Mouse (Mus musculus): Measurements from ENCODE around the gene Atad1. TPM values are rescaled to one million over a fixed set of nuclear protein-coding genes. Genes with fewer than 3 reads are reported as not detected.
A peak's percentile ranks its signal among the peaks of the same experiment; 100 is the strongest.

The Atad1 gene
- polyA plus RNA-seq, 1 experiment = 69.5 TPM

GRCm38 (mm10) chr19:32758793-32759161 lies 19.2 kb upstream of the Atad1 start:
- Histone ChIP-seq H3K4me3 (ENCODE audit: insufficient read depth, low read length) (peak overlapping the region; percentile 86), H3K4me1 (ENCODE audit: control insufficient read depth, insufficient read depth, low read length) (no peaks in the 10 kb centered on the region; the same call in 1 of the 2 replicates), H3K27ac (ENCODE audit: insufficient read depth, low read length) (peak overlapping the region; percentile 99; the same call in 1 of the 2 replicates)
- TF ChIP-seq CTCF (IDR thresholded peaks at IDR 0.05; ENCODE audit: extremely low read depth, insufficient read depth, low read length) (no peak), POLR2A (IDR thresholded peaks at IDR 0.05; ENCODE audit: extremely low read depth, insufficient read depth, low read length) (no peak)

GRCm38 (mm10) chr19:32757831-32758792 lies 18.5 kb upstream of the Atad1 start:
- Histone ChIP-seq H3K4me1 (ENCODE audit: control insufficient read depth, insufficient read depth, low read length) (no peaks in the 10 kb centered on the region; the same call in 1 of the 2 replicates), H3K27ac (ENCODE audit: insufficient read depth, low read length) (peak overlapping the region; percentile 99), H3K4me3 (ENCODE audit: insufficient read depth, low read length) (peak overlapping the region; percentile 86)
- TF ChIP-seq POLR2A (IDR thresholded peaks at IDR 0.05; ENCODE audit: extremely low read depth, insufficient read depth, low read length) (no peak), CTCF (IDR thresholded peaks at IDR 0.05; ENCODE audit: extremely low read depth, insufficient read depth, low read length) (no peak)

- peak; percentile 84 for TF ChIP-seq POLR2A (IDR thresholded peaks at IDR 0.05; ENCODE audit: extremely low read depth, insufficient read depth, low read length)
- TF ChIP-seq CTCF (IDR thresholded peaks at IDR 0.05; ENCODE audit: extremely low read depth, insufficient read depth, low read length) = no peak
- H3K27ac ChIP-seq (ENCODE audit: insufficient read depth, low read length) = peak within 1 kb of the TSS; percentile 99
Observed at GRCm38 (mm10) chr19:32756900-32757725, 17.5 kb upstream of the Atad1 start, which contains the start of gene Pten. Pten (plus strand) TSS chr19:32757497.

GRCm38 (mm10) chr19:32756636-32756899 lies 17.0 kb upstream of the Atad1 start:
- TF ChIP-seq POLR2A (IDR thresholded peaks at IDR 0.05; ENCODE audit: extremely low read depth, insufficient read depth, low read length) (no peak), CTCF (IDR thresholded peaks at IDR 0.05; ENCODE audit: extremely low read depth, insufficient read depth, low read length) (no peak)
- H3K4me1 ChIP-seq (ENCODE audit: control insufficient read depth, insufficient read depth, low read length) = no peaks in the 10 kb centered on the region; the same call in 1 of the 2 replicates
- peak overlapping the region; percentile 85 for H3K27ac ChIP-seq (ENCODE audit: insufficient read depth, low read length)
- H3K4me3 ChIP-seq (ENCODE audit: insufficient read depth, low read length) = peak overlapping the region; percentile 86

More at GRCm38 (mm10) chr19:32756900-32757725, 17.5 kb upstream of the Atad1 start, which contains the start of gene Pten:
- no peaks in the 10 kb centered on the region; the same call in 1 of the 2 replicates for H3K4me1 ChIP-seq (ENCODE audit: control insufficient read depth, insufficient read depth, low read length)
- H3K4me3 ChIP-seq (ENCODE audit: insufficient read depth, low read length) = peak within 1 kb of the TSS; percentile 86

GRCm38 (mm10) chr19:32755792-32756635 lies 16.4 kb upstream of the Atad1 start:
- TF ChIP-seq CTCF (IDR thresholded peaks at IDR 0.05; ENCODE audit: extremely low read depth, insufficient read depth, low read length) = 0 out of 2 replicates have a peak, but pooled peaks have one; percentile 11
- TF ChIP-seq POLR2A (IDR thresholded peaks at IDR 0.05; ENCODE audit: extremely low read depth, insufficient read depth, low read length) = peak; percentile 73
- Histone ChIP-seq H3K4me3 (ENCODE audit: insufficient read depth, low read length) (peak overlapping the region; percentile 86), H3K4me1 (ENCODE audit: control insufficient read depth, insufficient read depth, low read length) (no peaks in the 10 kb centered on the region; the same call in 1 of the 2 replicates), H3K27ac (ENCODE audit: insufficient read depth, low read length) (peak overlapping the region; percentile 99)

GRCm38 (mm10) chr19:32755104-32755791 lies 15.7 kb upstream of the Atad1 start:
- H3K4me3 ChIP-seq (ENCODE audit: insufficient read depth, low read length) = peak overlapping the region; percentile 86
- H3K27ac ChIP-seq (ENCODE audit: insufficient read depth, low read length) = no peak overlapping the region; the same call in 1 of the 2 replicates
- TF ChIP-seq POLR2A (IDR thresholded peaks at IDR 0.05; ENCODE audit: extremely low read depth, insufficient read depth, low read length) (no peak), CTCF (IDR thresholded peaks at IDR 0.05; ENCODE audit: extremely low read depth, insufficient read depth, low read length) (no peak)
- H3K4me1 ChIP-seq (ENCODE audit: control insufficient read depth, insufficient read depth, low read length) = no peaks in the 10 kb centered on the region

- TF ChIP-seq CTCF (IDR thresholded peaks at IDR 0.05; ENCODE audit: extremely low read depth, insufficient read depth, low read length) (no peak), POLR2A (IDR thresholded peaks at IDR 0.05; ENCODE audit: extremely low read depth, insufficient read depth, low read length) (no peak)
- no peaks in the 10 kb centered on the region for H3K4me1 ChIP-seq (ENCODE audit: control insufficient read depth, insufficient read depth, low read length)
- no peak overlapping the region for H3K27ac ChIP-seq (ENCODE audit: insufficient read depth, low read length)
- no peak overlapping the region for H3K4me3 ChIP-seq (ENCODE audit: insufficient read depth, low read length)
Observed at GRCm38 (mm10) chr19:32754188-32755000, 14.8 kb upstream of the Atad1 start.

- TF ChIP-seq POLR2A (IDR thresholded peaks at IDR 0.05; ENCODE audit: extremely low read depth, insufficient read depth, low read length) (no peak), CTCF (IDR thresholded peaks at IDR 0.05; ENCODE audit: extremely low read depth, insufficient read depth, low read length) (no peak)
- no peak overlapping the region for H3K27ac ChIP-seq (ENCODE audit: insufficient read depth, low read length)
- H3K4me1 ChIP-seq (ENCODE audit: control insufficient read depth, insufficient read depth, low read length) = no peaks in the 10 kb centered on the region
- no peak overlapping the region for H3K4me3 ChIP-seq (ENCODE audit: insufficient read depth, low read length)
Observed at GRCm38 (mm10) chr19:32753386-32753785, 13.8 kb upstream of the Atad1 start.
